Mouse (Mus musculus) layer of hippocampus, postnatal 10 days (tissue): Measurements from ENCODE around the gene Dixdc1. TPM values are rescaled to one million over a fixed set of nuclear protein-coding genes. Genes with fewer than 3 reads are reported as not detected.
"Not testable (repeated sequence)": the region's sequence is repeated elsewhere in the genome, so short reads cannot be mapped to it uniquely, and the experiment has no call there.

Source experiments
- DNase-seq, 2 experiments: peaks; one replicate each; pipeline ENCODE4 v3.0.0; 2021; ENCODE audit warnings: low spot score in 2 of 2
- total RNA-seq, 2 experiments: library from RNA; stranded (reverse); gene quantifications; 2 replicates each; pipeline ENCODE4 v1.2.3; 2021

Gene Dixdc1
- total RNA-seq, 2 experiments from 2014 or later = 65.0 to 66.6 TPM

- no peak for DNase-seq
Measured at GRCm38 (mm10) chr9:50658941-50659388, 80.4 kb downstream of the Dixdc1 start.

- DNase-seq = no peak
Measured at GRCm38 (mm10) chr9:50658391-50658790, 80.9 kb downstream of the Dixdc1 start.

- DNase-seq = no peak
Measured at GRCm38 (mm10) chr9:50650503-50650902, 88.8 kb downstream of the Dixdc1 start.

GRCm38 (mm10) chr9:50646826-50647370 lies 92.4 kb downstream of the Dixdc1 start:
- no peak for DNase-seq

GRCm38 (mm10) chr9:50634270-50634669 lies 105.0 kb downstream of the Dixdc1 start:
- DNase-seq = no peak

- no peak for DNase-seq
Measured at GRCm38 (mm10) chr9:50633059-50633458, 106.3 kb downstream of the Dixdc1 start.

GRCm38 (mm10) chr9:50632016-50632688 lies 107.2 kb downstream of the Dixdc1 start:
- DNase-seq = no peak

GRCm38 (mm10) chr9:50630903-50631302 lies 108.4 kb downstream of the Dixdc1 start:
- DNase-seq = not testable (repeated sequence)

- DNase-seq = no peak
Measured at GRCm38 (mm10) chr9:50617794-50618330, 121.5 kb downstream of the Dixdc1 start.

- DNase-seq = peak; percentile 94 to 95
Measured at GRCm38 (mm10) chr9:50616766-50617603, 122.3 kb downstream of the Dixdc1 start, which contains the start of the genes Pih1d2 and Nkapd1. Gene Pih1d2, plus strand, starts transcription at chr9:50617321. Gene Nkapd1, minus strand, starts transcription at chr9:50617464.

GRCm38 (mm10) chr9:50616161-50616560 lies 123.2 kb downstream of the Dixdc1 start:
- no peak for DNase-seq

Other genes starting within 250 kb of the Dixdc1 start
- under 1 TPM in 1 of 2 experiments, not detected in 1; 0.27 TPM for gene Plet1, start 245.0 kb downstream of the Dixdc1 start, total RNA-seq
- 10 to 100 TPM; 38.2 to 42.9 TPM for gene Pts, start 210.8 kb downstream of the Dixdc1 start, total RNA-seq
- 10 to 100 TPM; 23.8 to 27.2 TPM for gene Il18, start 184.7 kb downstream of the Dixdc1 start, total RNA-seq
- gene Bco2, start 184.3 kb downstream of the Dixdc1 start, total RNA-seq = 1 to 10 TPM; 1.9 to 2.0 TPM
- gene Tex12, start 178.2 kb downstream of the Dixdc1 start, total RNA-seq = not detected
- gene Sdhd, start 135.7 kb downstream of the Dixdc1 start, total RNA-seq = 100 to 1,000 TPM; 140 to 155 TPM
- 100 to 1,000 TPM; 217 to 234 TPM for gene Timm8b, start 135.6 kb downstream of the Dixdc1 start, total RNA-seq
- 1 to 10 TPM; 1.9 to 3.1 TPM for gene Pih1d2, start 122.2 kb downstream of the Dixdc1 start, total RNA-seq
- gene Nkapd1, start 122.1 kb downstream of the Dixdc1 start, total RNA-seq = 10 to 100 TPM; 24.4 to 26.4 TPM
- gene Dlat, start 79.7 kb downstream of the Dixdc1 start, total RNA-seq = 100 to 1,000 TPM; 128 to 140 TPM
- 1 to 10 TPM; 1.3 to 1.8 TPM for gene 2310030G06Rik, start 7.0 kb upstream of the Dixdc1 start, total RNA-seq
- 10 to 100 TPM; 43.1 to 44.7 TPM for gene Cryab, start 11.8 kb upstream of the Dixdc1 start, total RNA-seq
- 1 to 10 TPM in 1 of 2 experiments, under 1 TPM in 1; 0.85 to 1.1 TPM for gene Hspb2, start 12.8 kb upstream of the Dixdc1 start, total RNA-seq
- gene Fdxacb1, start 28.7 kb upstream of the Dixdc1 start, total RNA-seq = 1 to 10 TPM; 5.5 to 6.2 TPM
- gene Alg9, start 35.5 kb upstream of the Dixdc1 start, total RNA-seq = 10 to 100 TPM; 35.3 to 35.6 TPM
- 10 to 100 TPM; 25.8 to 29.4 TPM for gene 1110032A03Rik, start 36.0 kb upstream of the Dixdc1 start, total RNA-seq
- 10 to 100 TPM; 18.8 to 19.9 TPM for gene Ppp2r1b, start 105.8 kb upstream of the Dixdc1 start, total RNA-seq